Mouse (Mus musculus) forebrain, postnatal 0 days (tissue): ENCODE results near the gene Pum2. TPM values are rescaled to one million over a fixed set of nuclear protein-coding genes. Genes with fewer than 3 reads are reported as not detected.
"Not testable (repeated sequence)": the region's sequence is repeated elsewhere in the genome, so short reads cannot be mapped to it uniquely, and the experiment has no call there.

Experiments
- ATAC-seq: fragments of 200-750 bp; cut with Nextera tagmentation; 2 replicates; pipeline ENCODE4 v1.8.0; 2017; ENCODE audit warnings: mild to moderate bottlenecking, moderate library complexity
- DNase-seq: peaks from one replicate; pipeline ENCODE4 v3.0.0-alpha.2; 2015
- H3K27ac ChIP-seq: fragments of 300-500 bp; sonication (generic); 2 replicates; pipeline ENCODE4 v1.5.1; 2014; ENCODE audit warnings: low read depth, mild to moderate bottlenecking, antibody characterized with exemption, low read length, moderate library complexity, mixed read lengths
- H3K27me3 ChIP-seq: fragments of 300-500 bp; sonication (generic); 2 replicates; pipeline ENCODE4 v1.6.1; 2014; ENCODE audit warnings: mild to moderate bottlenecking, low read length, mixed read lengths; ENCODE audit not compliant: insufficient read depth
- H3K36me3 ChIP-seq: fragments of 300-500 bp; sonication (generic); 2 replicates; pipeline ENCODE4 v1.6.1; 2014; ENCODE audit warnings: mild to moderate bottlenecking, moderate library complexity; ENCODE audit not compliant: insufficient read depth
- H3K4me1 ChIP-seq: fragments of 300-500 bp; sonication (generic); 2 replicates; pipeline ENCODE4 v1.6.1; 2014; ENCODE audit warnings: antibody characterized with exemption; ENCODE audit not compliant: insufficient read depth
- H3K4me2 ChIP-seq: fragments of 300-500 bp; sonication (generic); 2 replicates; pipeline ENCODE4 v1.6.1; 2014; ENCODE audit warnings: low read depth, mild to moderate bottlenecking, moderate library complexity
- H3K4me3 ChIP-seq: fragments of 300-500 bp; sonication (generic); 2 replicates; pipeline ENCODE4 v1.5.1; 2014; ENCODE audit warnings: low read depth, low read length, mixed read lengths
- H3K9ac ChIP-seq: fragments of 300-500 bp; sonication (generic); 2 replicates; pipeline ENCODE4 v1.6.1; 2014; ENCODE audit warnings: mild to moderate bottlenecking
- H3K9me3 ChIP-seq: fragments of 300-500 bp; sonication (generic); 2 replicates; pipeline ENCODE4 v1.6.1; 2016; ENCODE audit warnings: low read length
- CTCF ChIP-seq: sonication (generic); IDR thresholded peaks from 2 replicates; pipeline ENCODE4 v1.5.1; 2016; ENCODE audit warnings: antibody characterized with exemption, control low read depth, low read depth
- WGBS: fragments of 180-500 bp; shearing (Covaris S2); extraction: QIAGEN DNeasy Blood & Tissue Kit; methylation state at CpG from one replicate; pipeline ENCODE4 v1.1.7; 2014; 5-methylcytosine and 5-hydroxymethylcytosine counted together
- polyA plus RNA-seq: library from polyadenylated mRNA; unstranded; fragments of >200 nt; fragmentation: Nextera tagmentation; extraction: Ambion mirVana; gene quantifications from 2 replicates; pipeline ENCODE4 v1.2.1, GENCODE M21; 2015
- total RNA-seq: library from RNA; depleted of rRNA; stranded (reverse); fragments of >200 nt; gene quantifications from 2 replicates; pipeline ENCODE4 v1.2.3, GENCODE M21; 2014

Gene Pum2
- total and polyA plus RNA-seq, 2 experiments from 2014 or later: 37.2 to 133 TPM

DNA sequence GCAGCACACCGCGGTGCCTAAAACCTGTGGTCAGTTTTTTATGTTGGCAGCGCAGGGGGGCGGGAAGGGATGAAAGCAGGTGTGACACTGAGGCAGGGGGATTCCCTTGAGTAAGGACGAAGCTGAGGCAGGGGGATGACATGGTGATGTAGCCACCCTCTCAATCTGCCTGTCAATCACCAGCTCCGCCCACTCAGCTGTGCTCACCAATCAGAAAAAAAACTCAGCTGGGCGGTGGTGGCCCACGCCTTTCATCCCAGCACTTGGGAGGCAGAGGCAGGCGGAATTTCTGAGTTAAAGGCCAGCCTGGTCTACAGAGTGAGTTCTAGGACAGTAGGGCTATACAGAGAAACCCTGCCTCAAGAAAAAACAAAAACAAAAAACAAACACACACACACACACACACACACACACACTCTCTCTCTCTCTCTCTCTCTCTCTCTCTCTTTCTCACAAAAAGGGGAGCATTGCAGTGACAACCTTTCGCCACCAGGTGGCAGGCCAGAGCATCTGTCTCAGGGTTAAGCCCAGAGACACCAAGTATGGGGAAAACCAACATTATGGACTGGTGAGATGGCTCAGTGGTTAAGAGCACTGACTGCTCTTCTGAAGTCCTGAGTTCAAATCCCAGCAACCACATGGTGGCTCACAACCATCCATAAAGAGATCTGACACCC lies 35.4 kb upstream of the Pum2 start:
- not testable (repeated sequence) for H3K4me2 ChIP-seq, H3K4me1 ChIP-seq, H3K4me3 ChIP-seq, H3K27me3 ChIP-seq, H3K9ac ChIP-seq, H3K36me3 ChIP-seq, H3K9me3 ChIP-seq, H3K27ac ChIP-seq, ATAC-seq
- peak; percentile 77 for TF ChIP-seq CTCF
- peak; percentile 71 for DNase-seq
- 77% methylated on average over 10 of the region's 10 CpGs for WGBS

- H3K36me3 ChIP-seq: not testable (repeated sequence)
Observed at GRCm38 (mm10) chr12:8640186-8640585, 33.7 kb upstream of the Pum2 start.

DNA sequence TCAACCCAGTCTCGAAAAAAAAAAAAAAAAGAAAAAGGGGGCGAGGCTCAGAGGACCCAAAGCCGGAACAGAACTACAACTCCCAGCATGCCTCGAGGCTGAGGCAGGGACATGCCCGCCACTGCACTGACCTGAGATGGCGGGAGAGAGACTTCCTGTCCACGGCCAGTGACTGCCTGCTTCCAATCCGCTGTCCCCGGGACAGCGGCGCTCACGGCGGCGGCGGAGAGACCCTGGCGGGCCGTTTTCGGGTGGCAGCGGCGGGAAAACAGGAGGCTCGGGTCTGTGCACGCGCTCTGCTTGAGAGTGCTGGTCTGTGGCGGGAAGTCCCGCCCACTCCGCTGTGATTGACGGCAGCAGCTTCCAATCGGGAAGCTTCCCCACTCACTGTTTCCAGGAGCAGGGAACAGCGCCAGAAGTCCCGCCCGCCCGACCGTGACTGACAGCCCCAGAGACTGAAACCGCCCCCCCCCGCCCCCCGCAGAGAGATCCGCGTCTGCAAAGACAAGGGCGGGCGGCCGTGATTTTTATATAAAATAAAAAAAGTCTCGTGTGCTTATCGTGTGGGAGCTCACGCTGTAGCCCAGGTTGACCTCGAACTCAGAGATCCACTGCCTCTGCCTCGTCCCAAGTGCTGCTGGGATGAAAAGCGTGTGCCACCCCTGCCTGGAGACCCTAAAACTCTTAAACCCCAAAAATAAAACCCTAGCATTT lies 33.1 kb upstream of the Pum2 start:
- H3K4me1 ChIP-seq: no peaks in the 10 kb centered on the region
- DNase-seq (peak; percentile 99), ATAC-seq (peak; percentile 99)
- H3K9me3 ChIP-seq: no peaks in the 10 kb centered on the region
- peak overlapping the region; percentile 68 for H3K4me3 ChIP-seq
- no peaks in the 10 kb centered on the region for H3K27me3 ChIP-seq
- H3K36me3 ChIP-seq: no peaks in the 10 kb centered on the region
- peak overlapping the region; percentile 93 for H3K9ac ChIP-seq
- peak overlapping the region; percentile 92 for H3K27ac ChIP-seq
- 0 out of 2 replicates have a peak, but pooled peaks have one; percentile 15 for TF ChIP-seq CTCF
- H3K4me2 ChIP-seq: peak overlapping the region; percentile 56
- WGBS: under 1% methylated on average over 46 of the region's 47 CpGs

More at GRCm38 (mm10) chr12:8640186-8640585, 33.7 kb upstream of the Pum2 start:
- H3K9me3 ChIP-seq, H3K27ac ChIP-seq, H3K4me1 ChIP-seq, DNase-seq, ATAC-seq, H3K27me3 ChIP-seq: not testable (repeated sequence)
- Histone ChIP-seq H3K4me2 (peak overlapping the region; percentile 56), H3K9ac (peak overlapping the region; percentile 93; the same call in 1 of the 2 replicates), H3K4me3 (peak overlapping the region; percentile 68)
- WGBS: 7% methylated on average over 2 of the region's 2 CpGs

GRCm38 (mm10) chr12:8641425-8641735 lies 32.6 kb upstream of the Pum2 start:
- WGBS: 2% methylated on average over 10 of the region's 10 CpGs

GRCm38 (mm10) chr12:8648211-8648610 lies 25.7 kb upstream of the Pum2 start:
- not testable (repeated sequence) for H3K27me3 ChIP-seq, H3K4me3 ChIP-seq, H3K4me2 ChIP-seq, H3K4me1 ChIP-seq, H3K27ac ChIP-seq, H3K36me3 ChIP-seq, H3K9ac ChIP-seq, DNase-seq, ATAC-seq, H3K9me3 ChIP-seq
- WGBS: 69% methylated on average over 8 of the region's 8 CpGs

More at GRCm38 (mm10) chr12:8641425-8641735, 32.6 kb upstream of the Pum2 start:
- Histone ChIP-seq H3K4me1 (no peaks in the 10 kb centered on the region), H3K4me2 (peak overlapping the region; percentile 56), H3K9ac (peak overlapping the region; percentile 93), H3K27ac (peak overlapping the region; percentile 92), H3K9me3 (no peaks in the 10 kb centered on the region), H3K36me3 (no peaks in the 10 kb centered on the region), H3K4me3 (peak overlapping the region; percentile 68), H3K27me3 (no peaks in the 10 kb centered on the region)
- TF ChIP-seq CTCF: no peak
- DNase-seq (peak; percentile 62), ATAC-seq (peak; percentile 45)

DNA sequence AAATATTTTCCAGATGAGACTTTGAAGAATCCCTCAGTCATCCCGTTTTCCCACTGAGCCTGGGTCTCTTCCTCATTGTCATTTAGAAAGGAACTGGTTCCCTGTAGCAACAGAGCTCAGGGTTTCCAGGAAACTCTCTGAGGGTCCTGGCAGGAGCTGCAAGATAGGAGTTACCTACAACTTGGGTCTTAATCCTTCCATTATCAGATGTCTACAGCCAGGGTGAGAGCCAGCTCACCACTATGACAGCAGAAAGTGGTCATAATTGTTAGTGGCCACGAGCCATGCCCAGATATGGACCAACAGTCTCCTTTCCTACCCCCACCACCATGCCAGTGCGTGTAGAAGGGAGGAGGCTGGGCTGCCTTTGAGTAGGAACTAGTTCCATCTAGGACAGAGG lies 23.9 kb upstream of the Pum2 start:
- H3K4me2 ChIP-seq, DNase-seq, H3K27ac ChIP-seq, H3K4me3 ChIP-seq, ATAC-seq, H3K9ac ChIP-seq, H3K4me1 ChIP-seq, H3K36me3 ChIP-seq, H3K9me3 ChIP-seq, H3K27me3 ChIP-seq: not testable (repeated sequence)
- WGBS: 74% methylated on average over 3 of the region's 3 CpGs

- Histone ChIP-seq H3K4me1 (no peaks in the 10 kb centered on the region), H3K4me3 (no peak overlapping the region), H3K9ac (no peak overlapping the region), H3K27ac (no peak overlapping the region), H3K36me3 (no peaks in the 10 kb centered on the region), H3K4me2 (no peak overlapping the region), H3K27me3 (no peaks in the 10 kb centered on the region), H3K9me3 (no peaks in the 10 kb centered on the region)
- no peak for TF ChIP-seq CTCF
- DNase-seq (no peak), ATAC-seq (peak; percentile 3; the same call in 1 of the 2 replicates)
- 89% methylated on average over 4 of the region's 4 CpGs for WGBS
Observed at GRCm38 (mm10) chr12:8656596-8656995, 17.3 kb upstream of the Pum2 start.
